Mouse (Mus musculus) gastrocnemius, postnatal 14 days (tissue): ENCODE data around the gene Cyp46a1. TPM values are rescaled to one million over a fixed set of nuclear protein-coding genes. Genes with fewer than 3 reads are reported as not detected.
A peak's percentile ranks its signal among the peaks of the same experiment; 100 is the strongest.

Experiments used
- DNase-seq: peaks from one replicate; pipeline ENCODE4 v3.0.0; 2021; ENCODE audit warnings: mixed read lengths
- intact Hi-C: fragments of 180-260 bp; cut with DNase I; formaldehyde crosslinking; loops from one replicate; pipeline ENCODE4 v1.15.1; 2025; ENCODE audit warnings: low total_unique reads
- total RNA-seq, 2 experiments: library from RNA; stranded (reverse); gene quantifications; 2 replicates each; pipeline ENCODE4 v1.2.3; 2021

Gene Cyp46a1
- total RNA-seq, 2 experiments from 2014 or later: 0.35 to 0.62 TPM

- peak; percentile 95 for DNase-seq
- intact Hi-C loops: no loop called here
Measured at GRCm38 (mm10) chr12:108393637-108394036, 59.5 kb downstream of the Cyp46a1 start.

DNA sequence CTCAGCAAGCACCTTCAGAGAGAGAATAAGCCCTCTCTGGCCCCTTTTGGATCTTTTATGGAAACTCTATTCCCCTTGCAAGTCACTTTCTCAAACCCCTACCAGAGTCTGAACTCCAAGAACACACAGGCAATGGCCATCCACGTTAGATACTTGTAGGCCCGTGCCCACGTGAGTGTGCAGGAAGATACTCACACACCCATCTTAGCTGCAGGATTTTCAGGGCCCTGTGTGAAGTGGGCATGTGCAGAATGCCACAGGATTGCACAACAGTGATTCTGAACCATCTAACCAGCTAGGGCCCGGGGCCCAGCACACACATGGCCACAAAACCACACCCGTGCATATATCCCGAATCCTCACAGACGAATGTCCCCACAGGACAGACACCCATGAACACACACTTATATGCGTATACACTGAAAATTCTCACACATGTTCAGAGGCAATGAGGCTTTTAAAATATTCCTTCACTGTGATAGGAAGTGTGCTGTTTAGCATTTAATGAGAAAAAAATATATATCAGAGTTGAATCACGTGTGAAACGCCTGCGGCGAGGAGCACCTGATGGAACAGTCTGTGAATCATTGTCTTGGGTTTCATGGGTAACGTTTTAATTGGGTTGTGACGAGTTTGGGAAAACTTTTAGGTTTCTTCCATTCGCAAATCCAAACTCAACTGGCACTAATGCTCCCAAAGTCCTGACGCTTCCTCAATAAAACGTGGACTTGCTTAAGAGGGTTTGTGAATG lies 60.5 kb downstream of the Cyp46a1 start:
- DNase-seq: no peak
- intact Hi-C loops: no loop called here

- intact Hi-C loops: no loop called here
- DNase-seq: no peak
Measured at GRCm38 (mm10) chr12:108395285-108395660, 61.1 kb downstream of the Cyp46a1 start.

GRCm38 (mm10) chr12:108396081-108396947 lies 62.1 kb downstream of the Cyp46a1 start:
- intact Hi-C loops: no loop called here
- no peak for DNase-seq

- intact Hi-C loops: no loop called here
- DNase-seq: no peak
Measured at GRCm38 (mm10) chr12:108398681-108399080, 64.5 kb downstream of the Cyp46a1 start.

DNA sequence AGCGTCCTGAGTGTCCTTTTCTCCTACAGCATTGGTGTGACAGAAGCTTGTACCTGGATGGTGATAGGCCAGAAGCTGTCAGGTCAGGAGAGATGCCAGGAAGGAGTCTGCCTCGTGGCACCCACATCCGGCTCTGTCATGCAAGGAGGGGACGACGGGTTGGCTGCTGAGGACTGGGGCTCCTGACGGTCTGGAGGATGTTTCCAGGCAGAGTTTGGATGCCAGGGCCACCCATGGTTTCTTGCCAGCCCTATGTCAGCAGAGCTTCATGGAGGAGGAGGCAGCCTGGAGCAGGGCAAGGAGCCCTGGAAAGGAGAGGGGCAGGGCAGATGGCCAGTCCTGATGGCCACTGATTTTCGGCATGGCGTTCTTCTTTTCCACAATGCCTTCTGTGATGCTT lies 65.0 kb downstream of the Cyp46a1 start:
- DNase-seq: peak; percentile 32
- intact Hi-C loops: no loop called here

- DNase-seq: no peak
- intact Hi-C loops: no loop called here
Measured at GRCm38 (mm10) chr12:108400951-108401350, 66.8 kb downstream of the Cyp46a1 start.

DNA sequence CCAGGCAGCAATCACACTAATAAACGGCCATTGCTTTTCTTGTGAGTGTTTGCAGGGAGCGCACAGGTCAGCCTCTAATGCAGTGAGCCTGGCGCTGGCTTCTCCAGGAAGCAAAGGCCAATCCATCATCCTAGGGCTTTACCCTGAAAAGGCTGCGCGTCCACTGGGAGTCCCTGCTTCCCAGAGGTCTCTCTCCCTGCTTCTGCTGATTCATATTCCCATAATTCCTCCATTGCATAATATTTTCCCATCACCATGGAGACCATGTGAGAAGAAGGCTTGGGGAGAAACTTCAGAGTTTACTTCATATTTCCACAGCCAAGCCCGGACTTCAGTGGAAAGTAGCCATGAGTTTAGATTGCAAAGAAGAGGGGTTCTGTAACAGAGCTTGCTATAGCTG lies 69.8 kb downstream of the Cyp46a1 start:
- DNase-seq: peak; percentile 47
- intact Hi-C loops: no loop called here

DNA sequence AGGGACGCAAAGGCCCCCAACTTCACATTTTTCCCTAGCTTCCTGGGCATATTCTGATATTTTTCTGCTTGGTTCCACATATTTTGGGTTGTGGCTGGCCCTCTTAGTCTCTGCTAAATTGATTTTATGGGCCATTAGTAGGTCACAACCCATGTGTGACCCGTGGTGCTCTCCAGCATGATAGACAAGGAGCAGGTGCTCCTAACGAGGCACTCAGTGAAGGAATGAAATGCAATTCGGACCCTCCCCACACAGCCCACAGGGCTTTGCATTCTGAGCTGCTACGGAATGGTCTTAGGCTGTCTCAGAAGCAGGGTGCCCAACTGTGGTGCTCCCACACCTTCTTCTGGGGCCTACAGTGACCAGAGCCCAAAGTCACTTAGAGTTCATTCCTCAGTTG lies 74.9 kb downstream of the Cyp46a1 start:
- DNase-seq: no peak
- intact Hi-C loops: no loop called here

DNA sequence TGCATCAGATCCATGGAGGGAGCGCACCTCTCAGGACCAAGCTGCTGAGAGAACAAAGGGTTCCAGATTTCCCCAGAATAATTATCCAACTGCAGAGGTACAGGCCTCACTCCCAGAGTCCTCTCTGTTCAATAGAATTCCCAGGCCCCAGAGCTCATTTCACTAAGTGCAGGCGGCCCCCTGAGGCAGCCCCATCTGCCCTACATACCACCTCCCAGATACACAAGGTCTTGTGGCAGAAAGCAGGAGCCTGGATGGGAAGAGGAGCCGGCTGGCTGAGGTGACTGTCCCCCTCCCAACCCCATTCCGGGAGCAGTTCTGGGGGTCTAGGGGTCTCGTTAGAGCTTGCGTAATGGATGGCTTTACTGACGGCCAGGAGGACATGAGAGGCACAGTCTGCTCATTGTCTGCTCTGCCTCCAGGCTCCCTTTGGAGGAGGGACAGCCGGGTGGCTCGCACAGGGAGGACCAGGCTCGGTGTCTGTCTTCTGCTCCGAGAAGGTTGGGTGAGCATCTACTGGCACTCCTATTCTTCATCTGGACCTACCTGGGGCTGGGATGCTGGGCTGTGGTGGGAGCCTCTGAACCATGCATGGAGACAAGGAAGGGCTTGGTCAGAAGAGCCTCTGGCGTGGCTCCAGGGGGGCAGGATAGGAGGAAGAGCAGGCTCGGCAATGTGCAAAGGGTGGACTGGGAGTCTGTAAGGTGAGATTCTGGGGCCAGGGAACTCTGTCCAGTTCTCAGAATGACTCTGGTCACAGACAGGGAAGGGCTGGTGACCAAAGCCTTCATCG lies 76.4 kb downstream of the Cyp46a1 start:
- intact Hi-C loops: no loop called here

More for the DNA sequence above, 76.4 kb downstream of the Cyp46a1 start:
- no peak for DNase-seq

Other genes with a start within 250 kb of the Cyp46a1 start
- gene Setd3, start 155.1 kb upstream of the Cyp46a1 start, total RNA-seq: 10 to 100 TPM; 69.6 to 75.0 TPM
- 10 to 100 TPM; 28.2 to 35.0 TPM for gene Ccnk, start 154.8 kb upstream of the Cyp46a1 start, total RNA-seq
- gene Ccdc85c, start 59.0 kb upstream of the Cyp46a1 start, total RNA-seq: 1 to 10 TPM; 5.4 to 5.7 TPM
- gene Hhipl1, start 28.1 kb upstream of the Cyp46a1 start, total RNA-seq: 1 to 10 TPM in 1 of 2 experiments, under 1 TPM in 1; 0.55 to 1.2 TPM
- 100 to 1,000 TPM; 114 to 127 TPM for gene Eml1, start 36.6 kb downstream of the Cyp46a1 start, total RNA-seq
- gene Evl, start 220.3 kb downstream of the Cyp46a1 start, total RNA-seq: 10 to 100 TPM; 28.0 to 32.7 TPM